In genomic region chr7:99236888-99237660, GRCm38 (mm10) we compare ENCODE assay signal across 14 mouse cellular contexts. TPM values are rescaled to one million over a fixed set of nuclear protein-coding genes. Genes with fewer than 3 reads are reported as not detected.
DNase-seq lines count a peak whose midpoint lies in the region; ATAC-seq lines count a peak whose summit lies in the region.
"Had no signal": no experiment of that assay in that cellular context is flagged by ENCODE, and none has a peak within 500 bp of the region (broad histone marks: within the 10 kb centered on the region; RNA-seq: fewer than 3 reads in every experiment).

No protein-coding gene starts in this region.

- H3K27me3 ChIP-seq in kidney, embryonic 14.5 days (ENCODE audit: control insufficient read depth, insufficient read depth, low read length): no peaks in the 10 kb centered on the region
- H3K27me3 ChIP-seq in intestine, embryonic 14.5 days (replicated peaks; ENCODE audit: control insufficient read depth, insufficient read depth, low read length): no peaks in the 10 kb centered on the region
- peaks cover 4% of the 10 kb centered on the region; the same call in 1 of the 2 replicates for H3K27me3 ChIP-seq in liver, embryonic 16.5 days (ENCODE audit: control insufficient read depth, insufficient read depth, low read depth, low read length)
- H3K27me3 ChIP-seq: forebrain, embryonic 15.5 days had no signal

- ATAC-seq in kidney, embryonic 14.5 days (ENCODE audit: low FRiP score, low TSS enrichment): no peak
- ATAC-seq in intestine, embryonic 14.5 days (replicated peaks; ENCODE audit: low FRiP score, low TSS enrichment, low read depth): no peak
- ATAC-seq in liver, embryonic 16.5 days (ENCODE audit: low read depth): no peak
- ATAC-seq in CD4-positive, CD25-positive, alpha-beta regulatory T cell, adult 4 months: no peak
- ATAC-seq: forebrain, embryonic 15.5 days had no signal

- no peak overlapping the region for H3K27ac ChIP-seq in kidney, embryonic 14.5 days (ENCODE audit: low read depth, low read length)
- H3K27ac ChIP-seq in intestine, embryonic 14.5 days (ENCODE audit: low read depth): no peak overlapping the region
- H3K27ac ChIP-seq in liver, embryonic 16.5 days (ENCODE audit: low read length): no peak overlapping the region
- H3K27ac ChIP-seq: forebrain, embryonic 15.5 days; heart, adult 2 months; hindbrain, embryonic 15.5 days; midbrain, embryonic 13.5 days had no signal

- H3K4me1 ChIP-seq in kidney, embryonic 14.5 days (ENCODE audit: control insufficient read depth, insufficient read depth, low read length): peaks cover 4% of the 10 kb centered on the region; the same call in 1 of the 2 replicates
- H3K4me1 ChIP-seq in intestine, embryonic 14.5 days (replicated peaks; ENCODE audit: control insufficient read depth, insufficient read depth, low read length): peaks cover 6% of the 10 kb centered on the region; the same call in 1 of the 2 replicates
- no peaks in the 10 kb centered on the region; the same call in 1 of the 2 replicates for H3K4me1 ChIP-seq in liver, embryonic 16.5 days (ENCODE audit: control insufficient read depth, low read depth, low read length)
- H3K4me1 ChIP-seq: forebrain, embryonic 15.5 days had no signal

- no peaks in the 10 kb centered on the region for H3K9me3 ChIP-seq in kidney, embryonic 14.5 days (ENCODE audit: control insufficient read depth, low read length)
- H3K9me3 ChIP-seq in intestine, embryonic 14.5 days (ENCODE audit: control insufficient read depth, low read length): no peaks in the 10 kb centered on the region
- H3K9me3 ChIP-seq in liver, embryonic 16.5 days (replicated peaks; ENCODE audit: control insufficient read depth, low read length): no peaks in the 10 kb centered on the region
- H3K9me3 ChIP-seq: forebrain, embryonic 15.5 days; hindbrain, embryonic 15.5 days; midbrain, embryonic 13.5 days had no signal

- 30% methylated on average over 8 of the region's 8 CpGs for WGBS in kidney, embryonic 14.5 days
- 42% methylated on average over 8 of the region's 8 CpGs for WGBS in intestine, embryonic 14.5 days
- WGBS in liver, embryonic 16.5 days (ENCODE audit: insufficient replicate concordance): 35% methylated on average over 8 of the region's 8 CpGs

- H3K4me3 ChIP-seq in kidney, embryonic 14.5 days (ENCODE audit: low read length): no peak overlapping the region
- H3K4me3 ChIP-seq in intestine, embryonic 14.5 days (ENCODE audit: low read depth, low read length): no peak overlapping the region
- no peak overlapping the region for H3K4me3 ChIP-seq in liver, embryonic 16.5 days (ENCODE audit: low read depth, low read length)
- H3K4me3 ChIP-seq: forebrain, embryonic 15.5 days; heart, adult 2 months; hindbrain, embryonic 15.5 days; midbrain, embryonic 13.5 days had no signal

- H3K36me3 ChIP-seq in kidney, embryonic 14.5 days (ENCODE audit: control insufficient read depth, insufficient read depth, low read length): no peaks in the 10 kb centered on the region
- H3K36me3 ChIP-seq in intestine, embryonic 14.5 days (ENCODE audit: control insufficient read depth, insufficient read depth, low read length): no peaks in the 10 kb centered on the region
- no peaks in the 10 kb centered on the region for H3K36me3 ChIP-seq in liver, embryonic 16.5 days (ENCODE audit: control insufficient read depth, insufficient read depth)
- H3K36me3 ChIP-seq: forebrain, embryonic 15.5 days; hindbrain, embryonic 15.5 days; midbrain, embryonic 13.5 days had no signal

- peak; percentile 24 for DNase-seq in kidney, adult 11 months
- peak; percentile 12 for DNase-seq in R1 (ENCODE audit: low read depth, low spot score)
- no peak for DNase-seq in intestine, embryonic 14.5 days (ENCODE audit: low spot score)
- no peak for DNase-seq in cerebellum, adult 8-10 months
- no peak for DNase-seq in layer of hippocampus, adult 9-11 months
- DNase-seq: heart, adult 2 months; lung, embryonic 14.5 days; thymus, postnatal 14 days had no signal

- no peak overlapping the region for H3K9ac ChIP-seq in kidney, embryonic 14.5 days (ENCODE audit: low read depth, low read length)
- H3K9ac ChIP-seq in intestine, embryonic 14.5 days (ENCODE audit: low read length): no peak overlapping the region
- H3K9ac ChIP-seq in liver, embryonic 16.5 days (ENCODE audit: low read depth, low read length): no peak overlapping the region
- H3K9ac ChIP-seq: forebrain, embryonic 15.5 days; hindbrain, embryonic 15.5 days; lung, embryonic 14.5 days; midbrain, embryonic 13.5 days had no signal

- H3K4me2 ChIP-seq in kidney, embryonic 14.5 days (replicated peaks; ENCODE audit: low read depth, low read length): no peak overlapping the region
- H3K4me2 ChIP-seq in intestine, embryonic 14.5 days (ENCODE audit: low read length): peak overlapping the region; percentile 18; the same call in 1 of the 2 replicates
- peak overlapping the region; percentile 47 for H3K4me2 ChIP-seq in liver, embryonic 16.5 days (ENCODE audit: low read depth, low read length)
- H3K4me2 ChIP-seq: forebrain, embryonic 15.5 days; hindbrain, embryonic 15.5 days; midbrain, embryonic 13.5 days had no signal

RNA-seq across cellular contexts. Expression of gene Mogat2, which starts 1.3 kb away (rescaled TPM):
- polyA plus RNA-seq in kidney, embryonic 14.5 days (2014; fragmentation: Nextera tagmentation; extraction: Ambion mirVana): 2.7 and 3.0 TPM in 2 replicates
- 40.1 and 48.6 TPM in 2 replicates for polyA plus RNA-seq in intestine, embryonic 14.5 days (2014; fragmentation: Nextera tagmentation; extraction: Ambion mirVana)
- 23.8 and 24.9 TPM in 2 replicates for polyA plus RNA-seq in liver, embryonic 16.5 days (2015; fragmentation: Nextera tagmentation; extraction: Ambion mirVana)
- polyA plus RNA-seq in CD4-positive, CD25-positive, alpha-beta regulatory T cell, adult 4 months (2017; shearing (Covaris generic)): not detected

RNA-seq across cellular contexts. Expression of gene Map6, which starts 30.2 kb away (rescaled TPM):
- polyA plus RNA-seq in kidney, embryonic 14.5 days (2014; fragmentation: Nextera tagmentation; extraction: Ambion mirVana): 1.1 and 1.2 TPM in 2 replicates
- 6.1 and 6.2 TPM in 2 replicates for polyA plus RNA-seq in intestine, embryonic 14.5 days (2014; fragmentation: Nextera tagmentation; extraction: Ambion mirVana)
- 0.07 TPM in 1 of 2 replicates, not detected in the other for polyA plus RNA-seq in liver, embryonic 16.5 days (2015; fragmentation: Nextera tagmentation; extraction: Ambion mirVana)
- 1 to 10 TPM; 2.4 to 4.5 TPM for polyA plus RNA-seq in CD4-positive, CD25-positive, alpha-beta regulatory T cell, adult 4 months (2017; shearing (Covaris generic))

RNA-seq across cellular contexts. Expression of gene Dgat2, which starts 54.6 kb away (rescaled TPM):
- 12.7 and 21.9 TPM in 2 replicates for polyA plus RNA-seq in kidney, embryonic 14.5 days (2014; fragmentation: Nextera tagmentation; extraction: Ambion mirVana)
- polyA plus RNA-seq in intestine, embryonic 14.5 days (2014; fragmentation: Nextera tagmentation; extraction: Ambion mirVana): 40.8 and 44.2 TPM in 2 replicates
- 168 and 194 TPM in 2 replicates for polyA plus RNA-seq in liver, embryonic 16.5 days (2015; fragmentation: Nextera tagmentation; extraction: Ambion mirVana)
- 1 to 10 TPM; 3.1 to 4.4 TPM for polyA plus RNA-seq in CD4-positive, CD25-positive, alpha-beta regulatory T cell, adult 4 months (2017; shearing (Covaris generic))

Comparison
In these comparisons a context has a peak if more than half of its experiments do, and no peak if none do; other contexts are left out.
1. DNase-seq: peak in kidney, adult 11 months (single experiment) and R1 (single experiment); none in intestine, embryonic 14.5 days (single experiment), cerebellum, adult 8-10 months (single experiment) and layer of hippocampus, adult 9-11 months (single experiment).